Mouse (Mus musculus) G1E (cell line): Measurements from ENCODE around the gene Fmnl2. TPM values are rescaled to one million over a fixed set of nuclear protein-coding genes. Genes with fewer than 3 reads are reported as not detected.

Source experiments
- ATAC-seq: 2 replicates; pipeline ENCODE4 v1.8.0; 2016; ENCODE audit warnings: mild to moderate bottlenecking; ENCODE audit not compliant: insufficient number of reproducible peaks, poor library complexity, low FRiP score, severe bottlenecking; ENCODE audit errors: extremely low read depth
- DNase-seq: peaks from one replicate; pipeline ENCODE4 v3.0.0; 2012; ENCODE audit warnings: low spot score
- H3K27me3 ChIP-seq: 2 replicates; pipeline ENCODE4 v1.6.1; 2012; ENCODE audit warnings: mild to moderate bottlenecking, low read length, inconsistent platforms; ENCODE audit not compliant: insufficient read depth
- H3K36me3 ChIP-seq: replicated peaks from 2 replicates; pipeline ENCODE3; 2012; ENCODE audit warnings: mild to moderate bottlenecking, inconsistent platforms
- H3K4me1 ChIP-seq: 2 replicates; pipeline ENCODE4 v1.6.1; 2012; ENCODE audit warnings: low read depth, low read length, inconsistent platforms, mixed read lengths; ENCODE audit not compliant: insufficient read depth
- H3K4me3 ChIP-seq: 2 replicates; pipeline ENCODE4 v1.5.1; 2012; ENCODE audit warnings: low read depth, mild to moderate bottlenecking, inconsistent platforms, low read length, moderate library complexity, mixed read lengths
- H3K9me3 ChIP-seq: replicated peaks from 2 replicates; pipeline ENCODE4 v1.6.1; 2012; ENCODE audit warnings: inconsistent platforms
- CTCF ChIP-seq: IDR thresholded peaks from 2 replicates; pipeline ENCODE4 v1.5.1; 2012; ENCODE audit warnings: low read depth, low read length, inconsistent platforms, mixed read lengths
- GATA1 ChIP-seq: IDR thresholded peaks from 2 replicates; pipeline ENCODE4 v1.6.1; 2012; ENCODE audit warnings: borderline replicate concordance, low read length, inconsistent platforms, mixed read lengths
- GATA2 ChIP-seq: IDR thresholded peaks from 2 replicates; pipeline ENCODE4 v1.6.1; 2012; ENCODE audit warnings: low read depth, low read length, inconsistent platforms, borderline replicate concordance
- POLR2AphosphoS5 ChIP-seq: IDR thresholded peaks from 2 replicates; pipeline ENCODE4 v1.6.1; 2012; ENCODE audit warnings: low read depth, low read length, inconsistent platforms; ENCODE audit not compliant: insufficient replicate concordance
- TAL1 ChIP-seq: conservative IDR thresholded peaks from 2 replicates; pipeline ENCODE4 v1.6.1; 2012; ENCODE audit warnings: low read depth, low read length, inconsistent platforms, mixed read lengths
- polyA plus RNA-seq: library from polyadenylated mRNA; stranded (reverse); fragments of >175 nt; gene quantifications from 2 replicates; pipeline ENCODE4 v1.2.3, GENCODE M21; 2012
- total RNA-seq, 2 experiments: library from RNA; stranded (forward) in 1 of 2; stranded (reverse) in 1 of 2; fragments of 200-1000 nt in 1 of 2; fragments of >200 nt in 1 of 2; fragmentation: Nextera tagmentation in 1 of 2; gene quantifications; 2 replicates each; pipeline ENCODE4 v1.2.3; 2014 to 2017

Gene Fmnl2
- total and polyA plus RNA-seq, 3 experiments, result not detected

GRCm38 (mm10) chr2:52901300-52902013 is 43.8 kb downstream of the Fmnl2 start:
- H3K4me1 ChIP-seq, result no peaks in the 10 kb centered on the region
- ATAC-seq, result no peak

GRCm38 (mm10) chr2:52902456-52902855 is 44.8 kb downstream of the Fmnl2 start:
- DNase-seq, result no peak

More at GRCm38 (mm10) chr2:52901300-52902013, 43.8 kb downstream of the Fmnl2 start:
- H3K4me3 ChIP-seq, result no peak overlapping the region
- TF ChIP-seq GATA2, result no peak
- no peak for TF ChIP-seq TAL1
- TF ChIP-seq CTCF, result no peak
- no peak for TF ChIP-seq GATA1
- no peak for TF ChIP-seq POLR2AphosphoS5
- no peaks in the 10 kb centered on the region for H3K9me3 ChIP-seq
- no peak for DNase-seq
- H3K27me3 ChIP-seq, result no peaks in the 10 kb centered on the region
- no peaks in the 10 kb centered on the region for H3K36me3 ChIP-seq

GRCm38 (mm10) chr2:52903228-52903963 is 45.7 kb downstream of the Fmnl2 start:
- TF ChIP-seq TAL1, result no peak
- TF ChIP-seq GATA2, result no peak
- TF ChIP-seq GATA1, result no peak
- no peak for TF ChIP-seq POLR2AphosphoS5
- TF ChIP-seq CTCF, result no peak
- no peak overlapping the region for H3K4me3 ChIP-seq
- H3K27me3 ChIP-seq, result no peaks in the 10 kb centered on the region
- no peaks in the 10 kb centered on the region for H3K36me3 ChIP-seq
- no peak for ATAC-seq
- no peaks in the 10 kb centered on the region for H3K4me1 ChIP-seq
- DNase-seq, result no peak
- H3K9me3 ChIP-seq, result no peaks in the 10 kb centered on the region

More at GRCm38 (mm10) chr2:52902456-52902855, 44.8 kb downstream of the Fmnl2 start:
- Histone ChIP-seq H3K4me1 (no peaks in the 10 kb centered on the region), H3K9me3 (no peaks in the 10 kb centered on the region), H3K36me3 (no peaks in the 10 kb centered on the region), H3K27me3 (no peaks in the 10 kb centered on the region), H3K4me3 (no peak overlapping the region)
- no peak for TF ChIP-seq GATA2
- TF ChIP-seq POLR2AphosphoS5, result no peak
- TF ChIP-seq TAL1, result no peak
- TF ChIP-seq CTCF, result no peak
- no peak for TF ChIP-seq GATA1
- no peak for ATAC-seq

GRCm38 (mm10) chr2:52904526-52904925 is 46.9 kb downstream of the Fmnl2 start:
- DNase-seq (no peak), ATAC-seq (no peak)
- Histone ChIP-seq H3K36me3 (no peaks in the 10 kb centered on the region), H3K27me3 (no peaks in the 10 kb centered on the region), H3K9me3 (no peaks in the 10 kb centered on the region), H3K4me3 (no peak overlapping the region), H3K4me1 (no peaks in the 10 kb centered on the region)
- TF ChIP-seq GATA2 (no peak), TAL1 (no peak), POLR2AphosphoS5 (no peak), GATA1 (no peak)

GRCm38 (mm10) chr2:52913311-52913710 is 55.7 kb downstream of the Fmnl2 start:
- Histone ChIP-seq H3K36me3 (no peaks in the 10 kb centered on the region), H3K4me1 (no peaks in the 10 kb centered on the region), H3K9me3 (no peaks in the 10 kb centered on the region), H3K4me3 (no peak overlapping the region), H3K27me3 (no peaks in the 10 kb centered on the region)
- no peak for ATAC-seq
- DNase-seq, result no peak
- TF ChIP-seq GATA2 (no peak), CTCF (no peak), TAL1 (no peak), GATA1 (no peak), POLR2AphosphoS5 (no peak)

GRCm38 (mm10) chr2:52913746-52914145 is 56.1 kb downstream of the Fmnl2 start:
- Histone ChIP-seq H3K4me3 (no peak overlapping the region), H3K36me3 (no peaks in the 10 kb centered on the region), H3K9me3 (no peaks in the 10 kb centered on the region), H3K4me1 (no peaks in the 10 kb centered on the region), H3K27me3 (no peaks in the 10 kb centered on the region)
- ATAC-seq, result no peak
- TF ChIP-seq TAL1 (no peak), CTCF (no peak), GATA1 (no peak), GATA2 (no peak), POLR2AphosphoS5 (no peak)
- no peak for DNase-seq
